Mouse (Mus musculus) heart, embryonic 15.5 days (tissue): Measurements from ENCODE around the gene Naa80. TPM values are rescaled to one million over a fixed set of nuclear protein-coding genes. Genes with fewer than 3 reads are reported as not detected.

Experiments
- ATAC-seq: fragments of 200-750 bp; cut with Nextera tagmentation; replicated peaks from 2 replicates; pipeline ENCODE4 v1.8.0; 2017; ENCODE audit warnings: low read depth, moderate TSS enrichment; ENCODE audit not compliant: insufficient number of reproducible peaks, insufficient read depth, low FRiP score
- H3K27ac ChIP-seq: fragments of 300-500 bp; sonication (generic); 2 replicates; pipeline ENCODE4 v1.5.1; 2015; ENCODE audit warnings: mild to moderate bottlenecking, inconsistent platforms
- H3K27me3 ChIP-seq: fragments of 300-500 bp; sonication (generic); 2 replicates; pipeline ENCODE4 v1.6.1; 2015; ENCODE audit warnings: inconsistent platforms
- H3K36me3 ChIP-seq: fragments of 300-500 bp; sonication (generic); 2 replicates; pipeline ENCODE4 v1.6.1; 2015; ENCODE audit warnings: mild to moderate bottlenecking, inconsistent platforms
- H3K4me1 ChIP-seq: fragments of 300-500 bp; sonication (generic); replicated peaks from 2 replicates; pipeline ENCODE4 v1.6.1; 2015; ENCODE audit warnings: inconsistent platforms
- H3K4me2 ChIP-seq: fragments of 300-500 bp; sonication (generic); 2 replicates; pipeline ENCODE4 v1.6.1; 2015; ENCODE audit warnings: inconsistent platforms, mild to moderate bottlenecking, moderate library complexity
- H3K4me3 ChIP-seq: fragments of 300-500 bp; sonication (generic); 2 replicates; pipeline ENCODE4 v1.5.1; 2015; ENCODE audit warnings: mild to moderate bottlenecking, inconsistent platforms
- H3K9ac ChIP-seq: fragments of 300-500 bp; sonication (generic); 2 replicates; pipeline ENCODE4 v1.6.1; 2015; ENCODE audit warnings: mild to moderate bottlenecking, inconsistent platforms
- H3K9me3 ChIP-seq: fragments of 300-500 bp; sonication (generic); replicated peaks from 2 replicates; pipeline ENCODE4 v1.6.1; 2016; ENCODE audit warnings: inconsistent platforms
- WGBS: fragments of 180-500 bp; shearing (Covaris S2); methylation state at CpG from one replicate; pipeline ENCODE4 v1.1.7; 2015; ENCODE audit warnings: mixed read lengths; 5-methylcytosine and 5-hydroxymethylcytosine counted together
- polyA plus RNA-seq: library from polyadenylated mRNA; unstranded; fragments of >200 nt; fragmentation: Nextera tagmentation; extraction: Ambion mirVana; gene quantifications from 2 replicates; pipeline ENCODE4 v1.2.1, GENCODE M21; 2015

The Naa80 gene
- 13.4 and 17.2 TPM in 2 replicates for polyA plus RNA-seq

- WGBS = 72% methylated on average over 3 of the region's 3 CpGs
- no peaks in the 10 kb centered on the region for H3K27me3 ChIP-seq
- peaks cover 18% of the 10 kb centered on the region for H3K36me3 ChIP-seq
- H3K4me1 ChIP-seq = peaks cover 54% of the 10 kb centered on the region
- H3K9ac ChIP-seq = 0 out of 2 replicates have a peak within 1 kb of the TSS, but pooled peaks have one; percentile 14
- no peak within 1 kb of the TSS for H3K4me3 ChIP-seq
- peak within 1 kb of the TSS; percentile 89; the same call in 1 of the 2 replicates for H3K4me2 ChIP-seq
- H3K9me3 ChIP-seq = no peaks in the 10 kb centered on the region
- ATAC-seq = no peak
- H3K27ac ChIP-seq = peak within 1 kb of the TSS; percentile 93
These were observed at the start of gene Naa80 for GRCm38 (mm10) chr9:107578587-107578986. TSS of gene Naa80 (plus strand) at chr9:107578887.

- Histone ChIP-seq H3K4me1 (peaks cover 29% of the 10 kb centered on the region), H3K27ac (peak within 1 kb of the TSS; percentile 84), H3K4me3 (peak within 1 kb of the TSS; percentile 82), H3K27me3 (no peaks in the 10 kb centered on the region), H3K4me2 (peak within 1 kb of the TSS; percentile 90), H3K9me3 (no peaks in the 10 kb centered on the region), H3K36me3 (peaks cover 19% of the 10 kb centered on the region), H3K9ac (peak within 1 kb of the TSS; percentile 87)
- under 1% methylated on average over 48 of the region's 48 CpGs for WGBS
- peak; percentile 99 for ATAC-seq
These were observed 44.8 kb upstream of the Naa80 start, which contains the start of gene Tmem115 for GRCm38 (mm10) chr9:107533791-107534407. TSS of gene Tmem115 (plus strand) at chr9:107533945.

- peak overlapping the region; percentile 90 for H3K4me2 ChIP-seq
- H3K4me3 ChIP-seq = peak overlapping the region; percentile 82
- ATAC-seq = no peak
- WGBS = under 1% methylated on average over 40 of the region's 40 CpGs
- H3K27ac ChIP-seq = peak overlapping the region; percentile 84
- H3K36me3 ChIP-seq = peaks cover 26% of the 10 kb centered on the region
- H3K9me3 ChIP-seq = no peaks in the 10 kb centered on the region
- peaks cover 29% of the 10 kb centered on the region for H3K4me1 ChIP-seq
- H3K9ac ChIP-seq = peak overlapping the region; percentile 87
- no peaks in the 10 kb centered on the region for H3K27me3 ChIP-seq
These were observed 44.1 kb upstream of the Naa80 start for GRCm38 (mm10) chr9:107534408-107535202.

- H3K27ac ChIP-seq = no peak overlapping the region
- H3K27me3 ChIP-seq = no peaks in the 10 kb centered on the region
- H3K4me2 ChIP-seq = no peak overlapping the region
- no peak overlapping the region for H3K4me3 ChIP-seq
- peaks cover 49% of the 10 kb centered on the region for H3K4me1 ChIP-seq
- H3K9ac ChIP-seq = no peak overlapping the region
- no peak for ATAC-seq
- H3K36me3 ChIP-seq = peaks cover 29% of the 10 kb centered on the region
- 90% methylated on average over 7 of the region's 7 CpGs for WGBS
- H3K9me3 ChIP-seq = no peaks in the 10 kb centered on the region
These were observed 40.5 kb upstream of the Naa80 start for GRCm38 (mm10) chr9:107538231-107538630.

- Histone ChIP-seq H3K9ac (no peak overlapping the region), H3K4me3 (no peak overlapping the region), H3K4me2 (no peak overlapping the region), H3K27ac (no peak overlapping the region), H3K27me3 (no peaks in the 10 kb centered on the region), H3K36me3 (peaks cover 29% of the 10 kb centered on the region), H3K4me1 (peaks cover 46% of the 10 kb centered on the region), H3K9me3 (no peaks in the 10 kb centered on the region)
- 92% methylated on average over 3 of the region's 3 CpGs for WGBS
- ATAC-seq = no peak
These were observed 40.0 kb upstream of the Naa80 start for GRCm38 (mm10) chr9:107538711-107539110.

- Histone ChIP-seq H3K27ac (no peak overlapping the region), H3K4me3 (no peak overlapping the region), H3K4me1 (peaks cover 46% of the 10 kb centered on the region), H3K9me3 (no peaks in the 10 kb centered on the region), H3K27me3 (no peaks in the 10 kb centered on the region), H3K9ac (no peak overlapping the region), H3K4me2 (no peak overlapping the region), H3K36me3 (peaks cover 37% of the 10 kb centered on the region)
- 94% methylated on average over 8 of the region's 8 CpGs for WGBS
- no peak for ATAC-seq
These were observed 38.7 kb upstream of the Naa80 start for GRCm38 (mm10) chr9:107539940-107540339.

GRCm38 (mm10) chr9:107540420-107540819 is 38.3 kb upstream of the Naa80 start:
- Histone ChIP-seq H3K9ac (no peak overlapping the region), H3K27ac (no peak overlapping the region), H3K4me2 (no peak overlapping the region), H3K4me1 (peaks cover 41% of the 10 kb centered on the region), H3K9me3 (no peaks in the 10 kb centered on the region), H3K4me3 (no peak overlapping the region), H3K36me3 (peaks cover 37% of the 10 kb centered on the region), H3K27me3 (no peaks in the 10 kb centered on the region)
- ATAC-seq = no peak
- 66% methylated on average over 4 of the region's 4 CpGs for WGBS

GRCm38 (mm10) chr9:107541005-107541404 is 37.7 kb upstream of the Naa80 start:
- peak overlapping the region; percentile 72 for H3K4me2 ChIP-seq
- H3K9ac ChIP-seq = 0 out of 2 replicates have a peak overlapping the region, but pooled peaks have one; percentile 66
- H3K4me1 ChIP-seq = peaks cover 38% of the 10 kb centered on the region
- no peak for ATAC-seq
- peaks cover 37% of the 10 kb centered on the region for H3K36me3 ChIP-seq
- no peaks in the 10 kb centered on the region for H3K27me3 ChIP-seq
- WGBS = 31% methylated on average over 10 of the region's 10 CpGs
- no peaks in the 10 kb centered on the region for H3K9me3 ChIP-seq
- peak overlapping the region; percentile 71 for H3K4me3 ChIP-seq
- no peak overlapping the region for H3K27ac ChIP-seq

- H3K27ac ChIP-seq = peak within 1 kb of the TSS; percentile 42
- H3K36me3 ChIP-seq = peaks cover 37% of the 10 kb centered on the region
- H3K4me3 ChIP-seq = peak within 1 kb of the TSS; percentile 71
- ATAC-seq = peak; percentile 88
- H3K9me3 ChIP-seq = no peaks in the 10 kb centered on the region
- under 1% methylated on average over 46 of the region's 46 CpGs for WGBS
- no peaks in the 10 kb centered on the region for H3K27me3 ChIP-seq
- H3K4me2 ChIP-seq = peak within 1 kb of the TSS; percentile 72
- H3K9ac ChIP-seq = peak within 1 kb of the TSS; percentile 66
- H3K4me1 ChIP-seq = peaks cover 38% of the 10 kb centered on the region
These were observed 37.0 kb upstream of the Naa80 start, which contains the start of the genes Cyb561d2 and Nprl2 for GRCm38 (mm10) chr9:107541474-107542351. TSS of gene Cyb561d2 (minus strand) at chr9:107542193. TSS of gene Nprl2 (plus strand) at chr9:107542226.

- WGBS = under 1% methylated on average over 11 of the region's 11 CpGs
- Histone ChIP-seq H3K36me3 (peaks cover 34% of the 10 kb centered on the region), H3K27ac (peak overlapping the region; percentile 42)
These were observed 36.4 kb upstream of the Naa80 start for GRCm38 (mm10) chr9:107542352-107542686.

More at GRCm38 (mm10) chr9:107542352-107542686, 36.4 kb upstream of the Naa80 start:
- peak overlapping the region; percentile 71 for H3K4me3 ChIP-seq
- ATAC-seq = 0 out of 2 replicates have a peak, but pooled peaks have one; percentile 2
- H3K9ac ChIP-seq = peak overlapping the region; percentile 66
- H3K9me3 ChIP-seq = no peaks in the 10 kb centered on the region
- H3K4me1 ChIP-seq = peaks cover 38% of the 10 kb centered on the region
- H3K27me3 ChIP-seq = no peaks in the 10 kb centered on the region
- H3K4me2 ChIP-seq = peak overlapping the region; percentile 72
